Mouse (Mus musculus) liver, embryonic 12.5 days (tissue): ENCODE measurements around the gene Pdzk1ip1. TPM values are rescaled to one million over a fixed set of nuclear protein-coding genes. Genes with fewer than 3 reads are reported as not detected.

ENCODE experiments used
- ATAC-seq: fragments of 200-750 bp; cut with Nextera tagmentation; 2 replicates; pipeline ENCODE4 v1.8.0; 2017; ENCODE audit warnings: moderate number of reproducible peaks, mild to moderate bottlenecking, moderate library complexity
- H3K27ac ChIP-seq: fragments of 300-500 bp; sonication (generic); 2 replicates; pipeline ENCODE4 v1.5.1; 2016; ENCODE audit warnings: mild to moderate bottlenecking
- H3K27me3 ChIP-seq: fragments of 300-500 bp; sonication (generic); replicated peaks from 2 replicates; pipeline ENCODE4 v1.6.1; 2016; ENCODE audit warnings: mild to moderate bottlenecking, moderate library complexity
- H3K36me3 ChIP-seq: fragments of 300-500 bp; sonication (generic); 2 replicates; pipeline ENCODE4 v1.6.1; 2016; ENCODE audit warnings: mild to moderate bottlenecking, moderate library complexity
- H3K4me1 ChIP-seq: fragments of 300-500 bp; sonication (generic); 2 replicates; pipeline ENCODE4 v1.6.1; 2016
- H3K4me2 ChIP-seq: fragments of 300-500 bp; sonication (generic); 2 replicates; pipeline ENCODE4 v1.6.1; 2016; ENCODE audit warnings: mild to moderate bottlenecking, moderate library complexity
- H3K4me3 ChIP-seq: fragments of 300-500 bp; sonication (generic); 2 replicates; pipeline ENCODE4 v1.5.1; 2016; ENCODE audit warnings: mild to moderate bottlenecking, moderate library complexity
- H3K9ac ChIP-seq: fragments of 300-500 bp; sonication (generic); 2 replicates; pipeline ENCODE4 v1.6.1; 2016; ENCODE audit warnings: mild to moderate bottlenecking, moderate library complexity
- H3K9me3 ChIP-seq: fragments of 300-500 bp; sonication (generic); replicated peaks from 2 replicates; pipeline ENCODE4 v1.6.1; 2016; ENCODE audit warnings: mild to moderate bottlenecking, moderate library complexity
- WGBS: fragments of 180-500 bp; shearing (Covaris S2); methylation state at CpG from one replicate; pipeline ENCODE4 v1.1.7; 2016; ENCODE audit not compliant: insufficient replicate concordance; 5-methylcytosine and 5-hydroxymethylcytosine counted together
- polyA plus RNA-seq: library from polyadenylated mRNA; unstranded; fragments of >200 nt; fragmentation: Nextera tagmentation; extraction: Ambion mirVana; gene quantifications from 2 replicates; pipeline ENCODE4 v1.2.1, GENCODE M21; 2016

The Pdzk1ip1 gene
- polyA plus RNA-seq: 30.2 and 33.1 TPM in 2 replicates

DNA sequence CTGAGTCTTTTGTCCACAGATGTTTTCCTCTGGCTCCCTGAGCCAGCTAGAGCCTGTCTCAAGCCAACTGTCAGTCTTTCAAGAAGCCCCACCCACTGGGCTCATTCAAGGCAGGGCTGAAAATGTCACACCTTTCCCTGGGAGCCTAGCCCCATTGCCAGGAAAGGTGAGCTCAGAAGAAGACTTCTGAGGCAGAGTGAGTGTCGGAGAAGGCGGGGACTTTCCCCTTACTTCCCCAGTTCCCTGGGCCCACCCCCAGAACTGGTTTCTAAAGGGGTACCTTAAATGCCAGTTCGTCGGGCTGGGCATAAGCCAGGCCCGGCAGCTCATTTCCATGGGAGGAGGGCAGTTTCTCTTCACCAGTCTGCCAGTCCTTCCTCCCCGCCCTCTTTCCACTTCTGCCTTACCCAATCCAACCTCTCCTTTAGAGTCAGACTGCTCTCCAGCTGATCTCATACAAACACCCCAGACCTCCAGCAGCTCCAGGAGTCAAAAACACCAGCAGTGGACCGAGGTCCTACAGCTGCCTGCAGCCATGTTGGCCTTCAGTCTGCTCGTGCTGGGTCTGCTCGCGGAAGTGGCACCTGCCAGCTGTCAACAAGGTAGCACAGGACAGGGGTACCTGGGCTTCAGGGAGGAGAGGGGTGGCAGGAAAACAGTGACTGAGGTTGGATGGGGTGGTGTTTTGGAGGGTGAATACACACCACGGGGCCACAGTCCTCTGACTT, at the start of gene Pdzk1ip1:
Gene Pdzk1ip1 (plus strand): TSS at position 98 of the 728 bp plus-strand sequence.
- no peaks in the 10 kb centered on the region for H3K9me3 ChIP-seq
- peak within 1 kb of the TSS; percentile 47 for H3K4me3 ChIP-seq
- ATAC-seq: peak; percentile 66
- H3K4me1 ChIP-seq: peaks cover 91% of the 10 kb centered on the region
- H3K9ac ChIP-seq: peak within 1 kb of the TSS; percentile 63
- H3K4me2 ChIP-seq: peak within 1 kb of the TSS; percentile 79
- peaks cover 13% of the 10 kb centered on the region for H3K27me3 ChIP-seq
- peak within 1 kb of the TSS; percentile 99 for H3K27ac ChIP-seq
- no peaks in the 10 kb centered on the region for H3K36me3 ChIP-seq
- WGBS: 51% methylated on average over 11 of the region's 11 CpGs

DNA sequence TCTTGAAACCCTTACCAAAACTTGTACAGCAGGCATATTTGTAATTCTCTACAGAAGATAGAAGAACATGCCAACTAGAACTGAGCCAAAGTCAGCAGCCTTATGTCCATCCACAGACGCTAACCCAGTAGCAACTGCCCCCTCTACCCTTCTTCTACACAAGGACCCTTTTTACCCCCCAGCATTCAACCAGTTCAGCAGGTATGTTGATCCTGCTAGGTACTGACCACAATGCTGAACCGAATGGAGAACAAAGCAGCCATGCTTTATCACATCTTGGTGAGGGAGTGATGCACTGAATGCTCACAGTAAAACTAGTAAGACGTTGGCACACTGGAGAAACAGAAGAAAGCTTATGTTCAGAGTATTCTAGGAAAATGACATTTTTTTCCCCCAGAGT, 42.9 kb upstream of the Pdzk1ip1 start:
- Histone ChIP-seq H3K4me2 (no peak overlapping the region), H3K36me3 (peaks cover 49% of the 10 kb centered on the region), H3K4me3 (no peak overlapping the region), H3K27me3 (0 out of 2 replicates have a peak, but pooled peaks cover 3% of the 10 kb centered on the region), H3K9ac (no peak overlapping the region), H3K9me3 (no peaks in the 10 kb centered on the region), H3K27ac (0 out of 2 replicates have a peak overlapping the region, but pooled peaks have one; percentile 37), H3K4me1 (peaks cover 49% of the 10 kb centered on the region)
- no peak for ATAC-seq
- WGBS: 65% methylated on average over 3 of the region's 3 CpGs

DNA sequence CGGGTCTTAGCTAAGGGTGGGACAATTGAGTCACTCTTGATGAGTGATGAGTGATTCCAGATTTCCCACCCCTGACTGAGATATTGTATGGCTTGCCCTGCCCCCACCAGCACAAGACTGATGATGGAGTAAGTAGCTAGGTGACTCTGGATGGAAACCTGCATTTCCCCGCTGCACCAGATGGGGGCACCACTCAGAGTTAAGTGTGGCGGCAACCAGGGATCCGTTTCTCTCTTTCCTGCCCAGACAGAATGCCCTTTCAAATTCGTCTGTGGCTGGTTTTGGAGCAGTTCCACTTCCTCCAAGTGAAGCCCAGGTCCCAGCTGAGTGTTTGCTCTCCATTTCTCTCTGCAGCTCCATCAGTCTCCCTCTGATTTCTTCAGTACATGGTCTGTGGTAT, 40.8 kb upstream of the Pdzk1ip1 start:
- peaks cover 70% of the 10 kb centered on the region for H3K4me1 ChIP-seq
- H3K9ac ChIP-seq: peak overlapping the region; percentile 77
- peak overlapping the region; percentile 78 for H3K4me2 ChIP-seq
- peak; percentile 70 for ATAC-seq
- H3K9me3 ChIP-seq: no peaks in the 10 kb centered on the region
- WGBS: 3% methylated on average over 5 of the region's 5 CpGs
- peaks cover 28% of the 10 kb centered on the region for H3K36me3 ChIP-seq
- peak overlapping the region; percentile 92 for H3K27ac ChIP-seq
- peak overlapping the region; percentile 51 for H3K4me3 ChIP-seq
- peaks cover 12% of the 10 kb centered on the region; the same call in 1 of the 2 replicates for H3K27me3 ChIP-seq

DNA sequence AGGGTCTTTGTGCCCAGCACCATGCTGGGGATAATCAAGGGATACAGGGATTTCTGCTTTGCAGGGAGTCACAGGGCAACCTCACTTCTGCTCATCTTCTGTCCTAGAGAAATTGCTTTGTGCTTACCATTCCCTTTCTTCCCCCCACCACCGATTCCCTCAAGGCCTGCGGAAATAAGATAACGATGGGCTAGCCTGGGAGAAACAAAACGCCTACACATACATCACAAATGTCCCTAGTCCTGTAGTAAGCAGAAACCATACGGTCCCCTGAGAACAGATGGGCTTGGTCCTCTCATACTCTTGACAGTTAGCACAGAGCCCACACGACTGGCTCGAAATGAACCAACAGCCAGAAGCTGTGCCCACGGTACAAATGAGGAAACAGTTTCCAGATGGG, 40.3 kb upstream of the Pdzk1ip1 start:
- Histone ChIP-seq H3K9me3 (no peaks in the 10 kb centered on the region), H3K9ac (peak overlapping the region; percentile 77), H3K4me1 (peaks cover 74% of the 10 kb centered on the region), H3K27me3 (peaks cover 12% of the 10 kb centered on the region; the same call in 1 of the 2 replicates), H3K27ac (peak overlapping the region; percentile 92), H3K4me2 (peak overlapping the region; percentile 78), H3K4me3 (peak overlapping the region; percentile 51), H3K36me3 (peaks cover 24% of the 10 kb centered on the region)
- WGBS: 13% methylated on average over 8 of the region's 8 CpGs
- ATAC-seq: peak; percentile 87

DNA sequence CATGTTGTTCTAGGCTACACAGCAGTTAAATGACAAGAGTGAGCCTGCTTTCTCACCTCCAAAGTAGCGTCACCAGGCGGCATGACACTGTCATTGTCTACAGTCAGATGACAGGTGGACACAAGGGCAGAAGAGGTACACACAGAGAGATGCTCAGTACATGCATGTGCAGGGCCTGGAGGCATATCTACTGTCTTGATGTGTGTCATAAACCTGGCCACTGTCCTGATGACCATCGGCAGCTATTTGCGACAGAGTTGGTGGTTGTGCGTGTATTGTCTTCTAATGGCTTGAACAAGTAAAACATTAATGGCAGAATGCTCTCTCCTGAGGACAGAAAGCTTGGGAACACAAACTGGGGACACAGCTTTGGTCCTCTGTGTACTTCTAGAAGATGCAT, 37.3 kb upstream of the Pdzk1ip1 start:
- H3K36me3 ChIP-seq: no peaks in the 10 kb centered on the region
- peaks cover 16% of the 10 kb centered on the region; the same call in 1 of the 2 replicates for H3K27me3 ChIP-seq
- peaks cover 98% of the 10 kb centered on the region for H3K4me1 ChIP-seq
- 91% methylated on average over 5 of the region's 5 CpGs for WGBS
- H3K4me3 ChIP-seq: no peak overlapping the region
- peak overlapping the region; percentile 81 for H3K27ac ChIP-seq
- no peak for ATAC-seq
- H3K4me2 ChIP-seq: no peak overlapping the region
- H3K9ac ChIP-seq: no peak overlapping the region
- H3K9me3 ChIP-seq: no peaks in the 10 kb centered on the region

DNA sequence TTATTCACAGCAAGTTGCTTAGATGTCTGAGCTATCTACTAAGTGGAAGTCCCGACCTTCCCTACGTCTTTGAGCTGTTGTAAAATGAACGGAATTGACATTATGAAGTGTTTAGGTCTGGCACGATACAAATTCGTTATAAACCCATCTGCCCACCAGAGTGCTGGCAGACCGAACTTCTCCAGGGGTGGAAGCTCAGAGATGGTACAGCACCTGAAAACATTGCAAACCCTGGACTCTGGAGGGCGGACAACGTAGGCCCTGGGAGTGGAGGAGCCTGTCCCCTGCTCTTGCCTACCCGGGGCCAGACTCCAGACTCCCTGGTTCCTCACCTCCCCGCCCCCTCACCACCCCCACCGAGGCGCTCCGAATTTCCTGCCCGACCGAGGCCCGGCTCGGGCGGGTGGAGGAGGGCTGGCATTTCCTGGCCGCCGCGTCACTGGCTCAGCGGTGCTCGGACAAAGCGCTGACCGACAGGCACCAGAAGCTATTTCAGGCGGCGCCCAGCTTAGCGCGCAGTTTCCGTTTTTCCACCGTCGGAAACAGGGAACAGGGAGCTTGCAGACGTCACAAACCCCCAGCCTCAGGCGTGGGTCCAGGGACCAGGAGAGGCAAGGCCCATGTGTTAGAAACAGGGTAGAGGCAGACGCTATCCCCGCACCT, 36.0 kb upstream of the Pdzk1ip1 start:
- peaks cover 16% of the 10 kb centered on the region; the same call in 1 of the 2 replicates for H3K27me3 ChIP-seq
- peak overlapping the region; percentile 81 for H3K27ac ChIP-seq
- ATAC-seq: peak; percentile 4; the same call in 1 of the 2 replicates
- WGBS: 4% methylated on average over 36 of the region's 36 CpGs
- H3K36me3 ChIP-seq: no peaks in the 10 kb centered on the region
- H3K4me1 ChIP-seq: peaks cover 88% of the 10 kb centered on the region
- no peaks in the 10 kb centered on the region for H3K9me3 ChIP-seq
- peak overlapping the region; percentile 37 for H3K4me3 ChIP-seq
- H3K4me2 ChIP-seq: peak overlapping the region; percentile 69
- peak overlapping the region; percentile 75 for H3K9ac ChIP-seq

DNA sequence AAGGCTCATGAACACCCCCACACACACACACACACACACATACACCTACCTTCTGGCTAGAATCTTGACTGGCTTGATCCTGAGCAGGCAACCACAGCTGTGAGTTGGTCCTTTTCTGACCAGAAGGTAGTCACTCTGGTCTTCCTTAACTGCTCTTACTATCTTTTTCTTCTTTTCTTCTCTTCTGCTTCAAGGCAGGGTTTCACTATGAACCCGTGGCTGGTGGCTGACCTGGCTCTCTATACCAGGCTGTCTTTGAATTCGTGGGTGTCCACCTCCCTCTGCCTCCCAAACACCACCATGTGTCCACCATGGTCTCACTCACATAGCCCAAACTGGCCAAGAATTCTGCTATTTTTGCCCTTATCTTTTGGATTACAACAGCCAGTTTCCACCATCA, 33.5 kb upstream of the Pdzk1ip1 start:
- Histone ChIP-seq H3K9me3 (no peaks in the 10 kb centered on the region), H3K27ac (peak overlapping the region; percentile 98), H3K9ac (peak overlapping the region; percentile 98), H3K4me1 (peaks cover 63% of the 10 kb centered on the region), H3K36me3 (no peaks in the 10 kb centered on the region), H3K4me2 (peak overlapping the region; percentile 100), H3K4me3 (0 out of 2 replicates have a peak overlapping the region, but pooled peaks have one; percentile 0), H3K27me3 (peaks cover 28% of the 10 kb centered on the region)
- WGBS: 17% methylated on average over 2 of the region's 2 CpGs
- no peak for ATAC-seq

DNA sequence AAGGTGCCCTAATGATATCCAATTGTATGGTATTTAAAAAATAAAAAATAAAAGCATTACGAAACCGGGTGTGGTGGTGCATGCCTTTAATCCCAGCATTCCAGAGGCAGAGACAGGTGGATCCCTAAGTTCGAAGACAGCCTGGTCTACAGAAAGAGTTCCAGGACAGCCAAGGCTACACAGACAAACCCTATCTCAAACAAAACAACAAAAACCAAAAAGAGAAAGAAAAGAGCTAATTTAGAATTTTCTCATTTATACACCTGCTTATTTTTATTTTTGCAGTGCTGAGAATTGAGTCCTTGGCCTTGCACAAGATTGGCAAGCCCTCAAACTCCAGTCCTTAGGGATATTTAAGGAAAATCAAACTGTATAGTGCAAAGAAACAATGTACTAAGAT, 32.8 kb upstream of the Pdzk1ip1 start:
- WGBS: 24% methylated on average over 3 of the region's 3 CpGs

DNA sequence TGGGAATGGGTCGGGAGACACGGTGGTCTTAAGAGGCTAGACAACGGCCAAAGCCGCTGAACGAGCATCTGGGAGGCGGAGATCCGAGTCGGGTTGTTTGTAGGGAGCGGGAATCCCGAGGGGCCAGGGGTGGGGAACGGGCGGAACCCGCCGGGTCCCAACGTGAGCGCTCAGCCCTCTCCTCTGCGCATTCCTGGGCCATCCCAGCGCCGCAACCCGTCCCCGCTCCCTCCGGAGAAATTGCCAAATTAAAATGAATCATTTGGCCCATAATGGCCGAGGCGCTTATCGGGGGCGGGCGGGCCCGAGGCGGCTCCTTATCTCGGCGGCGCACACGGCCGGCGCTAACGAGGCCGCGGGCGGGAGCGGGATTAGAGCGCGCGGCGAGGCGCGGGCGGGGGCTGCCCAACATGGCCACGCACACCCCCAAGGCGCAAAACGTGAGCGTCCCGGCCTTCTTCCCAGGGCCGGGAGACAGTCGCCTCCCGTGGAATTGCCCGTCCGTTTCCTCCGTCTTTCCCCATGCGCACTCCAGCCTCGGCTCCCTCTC, 32.1 kb upstream of the Pdzk1ip1 start, which contains the start of gene Tal1:
Gene Tal1 (plus strand): TSS at position 56 of the 550 bp plus-strand sequence.
- ATAC-seq: peak; percentile 82
- under 1% methylated on average over 60 of the region's 60 CpGs for WGBS
- H3K4me1 ChIP-seq: peaks cover 49% of the 10 kb centered on the region
- peaks cover 35% of the 10 kb centered on the region for H3K27me3 ChIP-seq
- peak within 1 kb of the TSS; percentile 98 for H3K27ac ChIP-seq
- H3K4me2 ChIP-seq: peak within 1 kb of the TSS; percentile 100
- H3K36me3 ChIP-seq: peaks cover 12% of the 10 kb centered on the region
- H3K9me3 ChIP-seq: no peaks in the 10 kb centered on the region
- peak within 1 kb of the TSS; percentile 88 for H3K4me3 ChIP-seq
- H3K9ac ChIP-seq: peak within 1 kb of the TSS; percentile 98

More for the DNA sequence above, 32.8 kb upstream of the Pdzk1ip1 start:
- Histone ChIP-seq H3K27me3 (peaks cover 34% of the 10 kb centered on the region), H3K9ac (peak overlapping the region; percentile 98), H3K4me2 (peak overlapping the region; percentile 100), H3K4me3 (peak overlapping the region; percentile 88), H3K4me1 (peaks cover 57% of the 10 kb centered on the region), H3K27ac (peak overlapping the region; percentile 98), H3K36me3 (peaks cover 6% of the 10 kb centered on the region), H3K9me3 (no peaks in the 10 kb centered on the region)
- ATAC-seq: no peak

DNA sequence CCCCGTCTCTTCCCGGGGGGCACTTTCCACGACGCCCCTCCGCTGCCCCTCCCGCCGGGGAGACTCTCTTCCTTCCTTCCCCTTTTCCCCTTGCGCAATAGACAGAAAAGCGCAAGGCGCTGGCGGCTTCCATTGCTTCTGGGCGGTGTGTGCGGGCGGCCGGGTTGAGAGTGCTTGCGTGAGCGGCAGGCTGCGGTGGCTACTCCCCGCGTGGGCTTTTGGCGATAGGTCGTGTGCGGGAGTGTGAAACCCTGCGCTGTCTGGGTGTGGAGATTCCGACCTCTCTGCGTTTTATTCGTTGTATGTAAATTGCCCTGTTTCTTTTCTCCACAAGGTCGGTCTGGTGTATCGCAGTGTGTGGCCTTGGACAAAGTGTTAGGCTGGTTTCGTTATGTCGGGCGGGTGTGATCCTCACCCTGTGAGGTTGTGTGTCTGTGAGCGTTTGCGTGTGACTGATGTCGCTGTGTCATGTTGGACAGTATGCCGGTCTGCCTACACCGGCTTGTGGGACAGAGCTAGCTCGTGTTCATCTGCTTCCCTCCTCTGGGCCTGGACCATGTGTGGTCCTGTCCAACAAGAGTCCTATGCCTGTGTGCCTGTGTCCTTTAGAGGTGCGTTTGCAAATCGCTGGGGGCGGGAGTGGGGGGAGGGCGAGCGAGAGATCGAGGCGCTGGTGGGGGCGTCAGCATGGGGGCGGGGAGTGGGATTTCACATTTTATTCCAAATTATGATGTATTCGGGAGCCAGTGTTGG, 31.4 kb upstream of the Pdzk1ip1 start:
- Histone ChIP-seq H3K27ac (peak overlapping the region; percentile 98), H3K27me3 (peaks cover 29% of the 10 kb centered on the region)
- under 1% methylated on average over 47 of the region's 48 CpGs for WGBS

DNA sequence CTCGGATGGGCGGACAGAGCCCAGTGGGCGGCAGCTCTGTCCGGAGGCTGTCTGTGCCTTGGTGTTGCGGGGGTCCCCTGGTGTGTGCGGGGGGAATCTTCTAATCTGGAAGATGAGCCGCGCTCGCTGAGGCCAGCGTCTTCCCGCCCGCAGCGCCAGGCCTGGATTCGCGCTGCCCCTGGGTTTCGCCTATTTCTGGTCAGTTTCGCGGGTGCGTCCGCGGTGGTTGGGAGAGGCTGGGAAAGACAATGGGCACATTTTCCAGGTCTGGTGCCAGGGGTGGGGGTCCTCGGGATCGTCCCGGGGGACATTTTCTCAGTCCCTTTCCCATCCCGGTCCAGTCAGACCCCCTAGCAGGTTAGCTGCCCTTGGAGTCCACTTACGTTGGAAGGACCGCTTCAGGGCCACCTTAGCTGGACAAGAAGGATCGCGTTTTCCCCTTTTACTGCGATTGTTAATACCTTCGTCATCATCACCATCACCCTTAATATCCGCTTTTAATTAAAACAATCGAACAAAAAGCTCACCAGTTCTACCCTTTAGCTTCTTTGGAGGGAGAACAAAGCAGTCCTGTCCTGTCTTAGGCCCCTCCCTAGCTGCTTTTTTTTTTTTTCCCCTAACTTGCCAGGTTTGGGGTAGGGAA, 30.7 kb upstream of the Pdzk1ip1 start:
- Histone ChIP-seq H3K27ac (peak overlapping the region; percentile 98), H3K36me3 (peaks cover 20% of the 10 kb centered on the region), H3K9ac (peak overlapping the region; percentile 98), H3K9me3 (no peaks in the 10 kb centered on the region), H3K4me1 (peaks cover 45% of the 10 kb centered on the region), H3K27me3 (peaks cover 29% of the 10 kb centered on the region), H3K4me2 (peak overlapping the region; percentile 100), H3K4me3 (peak overlapping the region; percentile 88)
- ATAC-seq: peak; percentile 9; the same call in 1 of the 2 replicates
- under 1% methylated on average over 33 of the region's 33 CpGs for WGBS

More for the DNA sequence above, 31.4 kb upstream of the Pdzk1ip1 start:
- Histone ChIP-seq H3K4me2 (peak overlapping the region; percentile 100), H3K4me1 (peaks cover 48% of the 10 kb centered on the region), H3K9me3 (no peaks in the 10 kb centered on the region), H3K36me3 (peaks cover 16% of the 10 kb centered on the region), H3K9ac (peak overlapping the region; percentile 98), H3K4me3 (peak overlapping the region; percentile 88)
- peak; percentile 52 for ATAC-seq
